Mouse (Mus musculus) megakaryocyte, embryonic 14.5 days (primary cell): ENCODE measurements around the gene Zfp536.

Experiments used
- FLI1 ChIP-seq: IDR thresholded peaks from 2 replicates; pipeline ENCODE4 v1.6.1; 2012; ENCODE audit warnings: low read length, inconsistent platforms, mixed read lengths
- GATA1 ChIP-seq: IDR thresholded peaks from 3 replicates; pipeline ENCODE4 v1.6.1; 2012; ENCODE audit warnings: mixed read lengths, low read length, inconsistent platforms, borderline replicate concordance

- TF ChIP-seq GATA1, result no peak
- TF ChIP-seq FLI1, result no peak
These were observed 208.8 kb downstream of the Zfp536 start for GRCm38 (mm10) chr7:37564644-37565043.
